Mouse (Mus musculus) bone marrow macrophage, adult 2 months (primary cell): ENCODE results near the gene Rcan2. TPM values are rescaled to one million over a fixed set of nuclear protein-coding genes. Genes with fewer than 3 reads are reported as not detected.

Experiments used
- H3K27ac ChIP-seq: 2 replicates; pipeline ENCODE4 v1.5.1; 2012; ENCODE audit warnings: low read depth, low read length; ENCODE audit not compliant: insufficient read depth
- H3K4me1 ChIP-seq: 2 replicates; pipeline ENCODE4 v1.6.1; 2012; ENCODE audit warnings: low read length; ENCODE audit not compliant: control insufficient read depth, insufficient read depth
- H3K4me3 ChIP-seq: 2 replicates; pipeline ENCODE4 v1.5.1; 2012; ENCODE audit warnings: mild to moderate bottlenecking, low read length, moderate library complexity; ENCODE audit not compliant: insufficient read depth
- CTCF ChIP-seq: IDR thresholded peaks from 2 replicates; pipeline ENCODE4 v1.5.1; 2012; ENCODE audit warnings: low read depth, mild to moderate bottlenecking, low read length, moderate library complexity
- POLR2A ChIP-seq: IDR thresholded peaks from 2 replicates; pipeline ENCODE4 v1.6.1; 2012; ENCODE audit warnings: mild to moderate bottlenecking, low read depth, low read length, borderline replicate concordance
- polyA plus RNA-seq: library from polyadenylated mRNA; stranded (reverse); fragments of >200 nt; gene quantifications from 2 replicates; pipeline ENCODE4 v1.2.4, GENCODE M21; 2012; ENCODE audit not compliant: missing spikeins, insufficient read depth, insufficient read length

Gene Rcan2
- polyA plus RNA-seq = not detected in 2 replicates

DNA sequence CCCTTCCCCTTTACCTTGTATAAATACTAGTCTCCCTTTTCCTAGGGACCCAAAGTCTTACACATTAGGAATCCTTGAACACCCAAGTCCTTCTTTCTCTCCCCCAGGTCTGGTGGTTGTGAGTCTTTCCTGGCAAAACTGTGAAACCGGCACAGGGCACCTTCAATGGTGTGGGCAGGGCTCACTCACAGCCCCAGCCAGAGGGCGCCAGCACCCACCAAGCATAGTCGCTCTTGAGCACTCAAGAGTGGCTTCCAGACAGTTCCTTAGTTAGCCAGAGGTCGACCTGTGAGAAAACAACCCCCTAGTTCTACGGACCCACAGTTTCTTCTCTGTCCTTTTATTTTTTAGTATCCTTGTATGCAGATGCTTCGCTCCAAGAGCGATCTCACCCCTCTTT is at the start of gene Rcan2:
TSS of gene Rcan2 (plus strand) at position 275 of the 400 bp plus-strand sequence.
- no peak within 1 kb of the TSS for H3K4me3 ChIP-seq
- H3K4me1 ChIP-seq = no peaks in the 10 kb centered on the region

DNA sequence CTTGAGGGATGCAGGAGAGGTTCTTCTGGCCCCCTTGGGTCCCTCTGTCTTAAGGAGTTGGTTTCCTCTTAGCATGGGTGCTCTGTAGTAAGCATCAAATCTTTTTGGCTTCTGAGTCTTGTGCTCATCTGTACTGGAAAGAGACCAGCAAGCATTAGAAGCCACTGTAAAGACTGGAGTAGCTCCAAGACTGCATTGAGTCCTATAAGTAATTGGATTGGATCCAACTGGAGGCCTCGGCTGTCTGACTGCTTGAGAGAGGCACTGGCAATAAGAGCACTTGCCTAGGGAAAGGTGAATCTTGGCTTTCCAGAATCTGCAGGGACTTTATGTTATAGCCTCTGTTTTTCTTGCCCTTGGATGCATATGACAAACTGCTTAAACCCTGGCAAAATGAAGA is 48.3 kb upstream of the Rcan2 start:
- Histone ChIP-seq H3K4me1 (no peaks in the 10 kb centered on the region), H3K4me3 (no peak overlapping the region), H3K27ac (no peak overlapping the region)
- TF ChIP-seq POLR2A = no peak
- TF ChIP-seq CTCF = no peak

More for the DNA sequence above, at the start of gene Rcan2:
- H3K27ac ChIP-seq = no peak within 1 kb of the TSS
- TF ChIP-seq POLR2A (no peak), CTCF (no peak)

DNA sequence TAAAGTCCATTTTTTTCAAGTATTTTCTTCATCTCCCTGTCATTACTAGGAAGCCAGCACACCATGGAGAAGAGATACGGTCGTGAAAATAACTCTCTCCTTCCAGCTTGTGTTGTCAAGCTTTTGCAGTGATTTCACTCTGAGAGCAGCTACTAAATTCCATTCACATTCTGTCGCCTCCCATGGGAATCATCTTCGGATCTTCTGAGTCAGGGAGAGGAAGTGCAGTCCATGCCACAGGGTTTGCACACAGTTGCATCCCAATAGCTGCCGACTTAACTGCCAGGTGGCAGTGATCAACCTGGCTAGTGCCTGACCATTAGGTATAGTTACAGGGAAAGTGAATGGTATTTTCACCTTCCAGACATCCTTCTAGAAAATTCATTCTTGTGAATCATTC is 46.5 kb upstream of the Rcan2 start:
- no peak for TF ChIP-seq CTCF
- no peak for TF ChIP-seq POLR2A
- H3K4me3 ChIP-seq = no peak overlapping the region
- H3K4me1 ChIP-seq = no peaks in the 10 kb centered on the region
- no peak overlapping the region for H3K27ac ChIP-seq

DNA sequence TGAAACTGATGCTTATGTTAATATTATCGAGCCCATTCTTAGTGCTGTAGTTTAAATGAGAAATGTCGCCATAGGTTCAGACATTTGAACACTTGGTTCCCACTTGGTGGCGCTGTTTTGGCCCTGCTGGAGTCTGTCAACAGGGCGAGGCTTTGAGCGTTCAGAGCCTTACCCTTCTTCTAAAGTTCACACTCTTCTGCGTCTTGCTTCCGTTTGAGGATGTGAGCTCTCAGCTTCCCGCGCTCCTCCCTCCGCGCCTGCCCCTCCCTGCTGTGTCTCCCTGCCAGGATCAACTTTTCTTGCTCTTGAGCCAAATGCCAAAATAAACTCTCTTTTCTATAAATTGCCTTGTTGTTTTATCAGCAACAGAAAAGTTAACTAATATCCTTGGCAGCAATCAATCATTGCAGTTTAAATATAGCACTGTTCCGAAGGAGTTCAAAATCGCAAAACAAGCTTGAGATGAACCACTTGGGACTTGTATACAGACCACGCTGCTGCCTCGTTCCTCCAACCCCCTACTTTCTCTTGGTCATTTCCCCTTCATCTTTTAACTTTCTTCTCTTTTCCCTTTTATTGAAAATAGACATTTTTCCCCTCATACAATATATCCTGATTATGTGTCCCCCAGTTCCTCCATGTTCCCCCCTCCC is 42.4 kb upstream of the Rcan2 start:
- no peak overlapping the region for H3K4me3 ChIP-seq
- no peaks in the 10 kb centered on the region for H3K4me1 ChIP-seq
- no peak overlapping the region for H3K27ac ChIP-seq
- no peak for TF ChIP-seq CTCF
- no peak for TF ChIP-seq POLR2A

DNA sequence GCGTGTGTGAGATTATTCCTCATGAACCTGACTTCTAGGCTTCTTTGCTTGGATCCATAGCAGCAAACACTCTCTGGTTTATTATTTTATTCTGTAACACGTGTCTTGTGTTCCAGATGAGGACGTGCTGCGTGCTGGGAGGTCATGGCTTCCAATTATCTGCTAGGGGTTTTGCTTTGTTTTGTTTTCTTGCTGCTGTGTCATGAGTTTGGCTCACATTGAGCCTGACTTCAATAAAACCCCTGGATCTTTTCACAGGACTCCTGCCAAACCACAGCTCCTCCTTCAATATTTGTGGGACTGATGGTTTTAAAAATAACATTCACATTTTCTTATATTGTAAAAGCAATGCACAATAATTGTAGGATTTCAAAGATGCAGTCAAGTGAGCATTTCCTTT is 16.6 kb upstream of the Rcan2 start:
- no peak overlapping the region for H3K4me3 ChIP-seq
- H3K4me1 ChIP-seq = no peaks in the 10 kb centered on the region
- H3K27ac ChIP-seq = no peak overlapping the region
- no peak for TF ChIP-seq POLR2A
- no peak for TF ChIP-seq CTCF

DNA sequence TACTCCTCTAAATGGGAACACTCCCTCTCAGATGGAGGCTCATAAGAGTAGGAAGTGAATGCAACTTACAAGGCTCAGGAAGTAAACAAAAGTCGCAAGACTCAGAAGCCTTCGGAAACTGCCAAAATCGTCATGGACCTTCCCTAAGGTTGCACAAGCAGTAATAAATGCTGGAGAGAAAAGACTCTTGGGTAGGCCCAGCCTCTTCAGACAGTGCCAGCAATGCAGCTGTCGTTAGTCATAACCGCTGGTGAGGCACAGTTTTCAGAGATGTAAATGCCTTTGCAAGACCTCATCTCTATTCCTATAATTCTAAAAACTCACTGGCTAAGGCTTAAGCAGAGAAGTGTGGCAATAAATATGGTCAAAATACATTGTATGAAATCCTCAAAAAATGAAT is 12.9 kb upstream of the Rcan2 start:
- Histone ChIP-seq H3K27ac (no peak overlapping the region), H3K4me3 (no peak overlapping the region), H3K4me1 (no peaks in the 10 kb centered on the region)
- no peak for TF ChIP-seq CTCF
- no peak for TF ChIP-seq POLR2A

DNA sequence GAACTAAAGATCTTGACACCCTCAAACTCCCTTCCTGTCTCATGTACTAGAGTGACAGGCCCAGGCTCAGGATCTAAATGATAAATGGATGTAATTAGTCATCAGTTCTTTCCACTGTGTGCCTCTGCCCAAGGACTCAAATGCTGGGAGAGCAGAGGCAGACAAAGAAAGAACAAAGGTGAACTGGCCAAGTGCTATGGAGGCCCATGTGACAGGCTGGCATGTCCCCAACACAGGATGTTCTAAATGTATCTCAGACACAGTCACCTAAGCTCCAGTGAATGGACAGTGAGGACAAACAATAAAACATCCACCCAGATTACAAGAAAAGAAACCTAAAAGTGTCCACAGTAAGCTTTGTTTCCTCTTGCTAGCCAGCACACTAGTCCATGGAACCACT is 11.8 kb upstream of the Rcan2 start:
- no peaks in the 10 kb centered on the region for H3K4me1 ChIP-seq
- no peak overlapping the region for H3K27ac ChIP-seq
- H3K4me3 ChIP-seq = no peak overlapping the region
- TF ChIP-seq POLR2A = no peak
- TF ChIP-seq CTCF = no peak

DNA sequence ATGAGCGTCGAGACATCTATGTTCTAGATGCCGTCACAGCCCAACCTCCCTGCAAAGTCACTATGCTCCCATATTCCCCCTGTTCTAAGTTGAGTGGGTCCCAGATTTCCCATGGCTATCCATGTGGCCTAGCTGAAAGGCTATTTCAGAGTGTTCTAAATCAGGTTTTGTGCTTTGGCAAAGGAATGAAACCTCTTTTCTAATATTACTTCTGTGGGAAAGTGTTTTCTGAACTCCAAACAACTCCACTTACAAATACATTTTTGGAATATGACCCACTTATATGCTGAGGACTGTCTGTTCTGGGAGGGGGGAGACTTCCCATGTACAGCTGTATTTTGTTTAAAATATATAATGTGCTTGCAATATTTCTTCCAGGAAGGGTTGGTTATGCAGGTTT is 9.4 kb upstream of the Rcan2 start:
- Histone ChIP-seq H3K27ac (no peak overlapping the region), H3K4me3 (no peak overlapping the region)
- TF ChIP-seq POLR2A (no peak), CTCF (no peak)

DNA sequence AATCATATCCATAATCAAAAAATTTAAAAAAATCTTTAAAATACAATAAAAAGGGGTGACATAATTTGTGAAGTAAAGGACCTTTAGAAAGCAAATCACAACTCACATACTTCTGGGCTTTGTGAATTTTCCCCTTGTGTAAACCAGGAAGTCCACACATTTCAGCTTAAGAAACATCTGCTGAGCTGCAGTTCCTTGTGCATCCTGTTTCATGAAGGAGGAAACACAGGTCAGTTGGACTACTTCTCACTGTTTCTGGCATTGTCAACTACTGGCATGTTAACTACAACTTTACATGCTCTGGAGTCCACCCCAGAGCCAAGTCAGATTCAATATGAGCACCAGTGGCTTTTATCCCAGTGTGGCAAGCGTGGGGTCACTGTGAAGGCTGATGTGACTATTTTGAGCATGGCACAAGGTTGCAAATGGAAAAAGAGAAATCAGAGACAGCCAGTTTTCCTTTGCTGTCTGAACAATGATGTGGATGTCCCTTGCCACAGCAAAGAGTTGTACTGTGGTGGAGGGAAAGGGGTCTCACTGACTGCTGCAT is 6.3 kb upstream of the Rcan2 start:
- TF ChIP-seq CTCF (no peak), POLR2A (no peak)
- H3K27ac ChIP-seq = no peak overlapping the region
- no peak overlapping the region for H3K4me3 ChIP-seq
- no peaks in the 10 kb centered on the region for H3K4me1 ChIP-seq

More for the DNA sequence above, 9.4 kb upstream of the Rcan2 start:
- no peaks in the 10 kb centered on the region for H3K4me1 ChIP-seq

DNA sequence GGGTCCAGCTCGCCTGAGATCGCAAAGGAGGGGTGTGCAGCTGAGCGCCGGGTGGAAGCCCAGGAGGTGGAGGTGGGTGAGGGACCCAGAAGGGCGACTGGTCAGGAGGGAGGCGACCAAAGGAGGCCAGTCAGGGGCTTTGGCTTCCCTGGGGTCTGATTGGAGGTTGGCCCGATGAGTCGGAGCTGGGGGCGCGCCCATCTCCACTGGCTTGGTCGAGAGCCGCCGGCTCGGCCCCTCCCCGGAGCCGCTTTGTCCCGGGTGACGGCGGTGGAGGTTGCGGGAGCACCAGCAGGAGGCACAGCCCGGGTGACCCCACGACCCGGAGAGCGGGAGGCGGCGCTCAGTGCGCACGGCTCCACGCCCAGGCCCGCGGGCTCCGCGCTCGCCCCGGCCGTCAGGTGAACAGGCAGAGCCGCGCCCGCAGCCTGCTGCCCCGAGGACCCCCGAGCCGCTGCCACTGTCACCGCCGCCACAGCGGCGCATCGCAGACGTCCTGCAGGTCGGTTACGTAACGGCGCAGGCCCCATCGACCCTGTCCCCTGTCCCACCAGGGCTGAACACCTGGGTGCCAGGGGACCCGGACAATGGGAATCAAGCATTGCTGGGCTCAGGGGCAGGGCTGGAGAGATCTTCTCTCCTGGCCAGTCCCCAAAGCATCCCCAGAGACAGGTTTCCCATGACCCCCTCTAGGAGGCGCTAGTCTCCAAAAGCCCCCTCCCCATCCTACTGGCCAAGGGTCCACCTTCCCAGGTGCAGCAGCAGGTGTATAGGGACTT is 633 bp downstream of the Rcan2 start:
- H3K27ac ChIP-seq = no peak overlapping the region
- no peak overlapping the region for H3K4me3 ChIP-seq
- TF ChIP-seq CTCF (no peak), POLR2A (no peak)
- no peaks in the 10 kb centered on the region for H3K4me1 ChIP-seq

DNA sequence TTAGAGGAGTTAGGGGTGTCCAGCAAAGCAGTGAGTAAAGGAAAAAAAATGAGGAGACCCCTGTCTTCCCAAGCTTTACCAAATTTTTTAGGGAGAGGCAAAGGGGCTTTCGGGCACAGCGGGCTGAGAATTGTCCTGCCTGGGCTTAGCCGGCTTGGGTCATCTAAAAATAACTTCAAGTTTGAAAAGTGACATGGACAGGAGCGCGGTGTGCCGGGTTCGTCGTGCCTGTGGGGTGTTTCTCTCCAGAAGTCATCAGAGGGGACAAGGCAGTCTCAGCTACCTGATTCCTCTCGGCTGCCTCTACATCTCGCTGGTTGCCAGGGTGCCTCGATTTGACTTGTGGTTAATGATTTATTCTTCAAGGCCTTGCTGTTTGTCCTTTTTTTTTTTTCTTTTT is 1.3 kb downstream of the Rcan2 start:
- H3K4me1 ChIP-seq = no peaks in the 10 kb centered on the region
- TF ChIP-seq CTCF (no peak), POLR2A (no peak)
- H3K27ac ChIP-seq = no peak overlapping the region
- H3K4me3 ChIP-seq = no peak overlapping the region
